Mouse (Mus musculus): ENCODE measurements around the gene 3110082J24Rik. TPM values are rescaled to one million over a fixed set of nuclear protein-coding genes. Genes with fewer than 3 reads are reported as not detected.
A peak's percentile ranks its signal among the peaks of the same experiment; 100 is the strongest.

Gene 3110082J24Rik
- total RNA-seq, 2 experiments from 2014 or later, result 2.0 TPM

GRCm38 (mm10) chr5:30120106-30120505 lies 14.2 kb upstream of the 3110082J24Rik start:
- intact Hi-C loops (cut with DNase I), result no loop called here
- no peak for DNase-seq (ENCODE audit: low spot score in 2 of 2)

GRCm38 (mm10) chr5:30119163-30119562 lies 13.3 kb upstream of the 3110082J24Rik start:
- intact Hi-C loops (cut with DNase I), result no loop called here
- no peak for DNase-seq (ENCODE audit: low spot score in 2 of 2)

GRCm38 (mm10) chr5:30118018-30118417 lies 12.1 kb upstream of the 3110082J24Rik start:
- intact Hi-C loops (cut with DNase I), result no loop called here
- DNase-seq (ENCODE audit: low spot score in 2 of 2), result no peak

- intact Hi-C loops (cut with DNase I), result no loop called here
- DNase-seq (ENCODE audit: low spot score in 2 of 2), result no peak
These were observed 9.8 kb upstream of the 3110082J24Rik start for GRCm38 (mm10) chr5:30115718-30116117.

- DNase-seq (ENCODE audit: low spot score in 2 of 2), result no peak
- intact Hi-C loops (cut with DNase I), result no loop called here
These were observed 8.9 kb upstream of the 3110082J24Rik start for GRCm38 (mm10) chr5:30114761-30115140.

GRCm38 (mm10) chr5:30113881-30114760 lies 8.2 kb upstream of the 3110082J24Rik start:
- peak; percentile 51 to 67 for DNase-seq (ENCODE audit: low spot score in 2 of 2)
- intact Hi-C loops (cut with DNase I), result no loop called here

GRCm38 (mm10) chr5:30112533-30113068 lies 6.7 kb upstream of the 3110082J24Rik start:
- DNase-seq (ENCODE audit: low spot score in 2 of 2), result no peak
- intact Hi-C loops (cut with DNase I), result no loop called here

- DNase-seq (ENCODE audit: low spot score in 2 of 2), result no peak
- intact Hi-C loops (cut with DNase I), result no loop called here
These were observed 5.9 kb upstream of the 3110082J24Rik start for GRCm38 (mm10) chr5:30111771-30112170.

- DNase-seq (ENCODE audit: low spot score in 2 of 2), result no peak
- intact Hi-C loops (cut with DNase I), result no loop called here
These were observed 5.2 kb upstream of the 3110082J24Rik start for GRCm38 (mm10) chr5:30111126-30111525.

GRCm38 (mm10) chr5:30110371-30111060 lies 4.6 kb upstream of the 3110082J24Rik start:
- no peak for DNase-seq (ENCODE audit: low spot score in 2 of 2)
- intact Hi-C loops (cut with DNase I), result no loop called here

GRCm38 (mm10) chr5:30109899-30110298 lies 4.0 kb upstream of the 3110082J24Rik start:
- DNase-seq (ENCODE audit: low spot score in 2 of 2), result no peak
- intact Hi-C loops (cut with DNase I), result loop anchor here (10.0 kb wide), 1 partner anchor 285 kb away; no protein-coding TSS in a partner anchor

- no peak for DNase-seq (ENCODE audit: low spot score in 2 of 2)
- intact Hi-C loops (cut with DNase I), result loop anchor here (10.0 kb wide), 1 partner anchor 283 kb away; no protein-coding TSS in a partner anchor
These were observed 2.3 kb upstream of the 3110082J24Rik start for GRCm38 (mm10) chr5:30108233-30108632.

- intact Hi-C loops (cut with DNase I), result loop anchor here (10.0 kb wide), 1 partner anchor 283 kb away; no protein-coding TSS in a partner anchor
- DNase-seq (ENCODE audit: low spot score in 2 of 2), result no peak
These were observed 1.7 kb upstream of the 3110082J24Rik start for GRCm38 (mm10) chr5:30107611-30108041.

- intact Hi-C loops (cut with DNase I), result loop anchor here (10.0 kb wide), 1 partner anchor 282 kb away; no protein-coding TSS in a partner anchor
- DNase-seq (ENCODE audit: low spot score in 2 of 2), result no peak
These were observed 1.3 kb upstream of the 3110082J24Rik start for GRCm38 (mm10) chr5:30107186-30107585.

- intact Hi-C loops (cut with DNase I), result loop anchor here (10.0 kb wide), 1 partner anchor 282 kb away; no protein-coding TSS in a partner anchor
- no peak for DNase-seq (ENCODE audit: low spot score in 2 of 2)
These were observed 870 bp upstream of the 3110082J24Rik start for GRCm38 (mm10) chr5:30106756-30107155.

GRCm38 (mm10) chr5:30104841-30105667 lies 832 bp downstream of the 3110082J24Rik start, which contains the start of gene Garem2:
TSS of gene Garem2 (plus strand) at chr5:30105161.
- DNase-seq (ENCODE audit: low spot score in 2 of 2), result no peak
- intact Hi-C loops (cut with DNase I), result loop anchor here (10.0 kb wide), 1 partner anchor 280 kb away; no protein-coding TSS in a partner anchor

GRCm38 (mm10) chr5:30104339-30104738 lies 1.5 kb downstream of the 3110082J24Rik start:
- intact Hi-C loops (cut with DNase I), result loop anchor here (10.0 kb wide), 1 partner anchor 280 kb away; no protein-coding TSS in a partner anchor
- no peak for DNase-seq (ENCODE audit: low spot score in 2 of 2)

- intact Hi-C loops (cut with DNase I), result loop anchor here (10.0 kb wide), 1 partner anchor 279 kb away; no protein-coding TSS in a partner anchor
- DNase-seq (ENCODE audit: low spot score in 2 of 2), result no peak
These were observed 2.5 kb downstream of the 3110082J24Rik start for GRCm38 (mm10) chr5:30103340-30103739.

GRCm38 (mm10) chr5:30098260-30098659 lies 7.6 kb downstream of the 3110082J24Rik start:
- DNase-seq (ENCODE audit: low spot score in 2 of 2), result no peak
- intact Hi-C loops (cut with DNase I), result no loop called here
